Mouse (Mus musculus) megakaryocyte, embryonic 14.5 days (primary cell): ENCODE results near the gene Cysrt1. TPM values are rescaled to one million over a fixed set of nuclear protein-coding genes. Genes with fewer than 3 reads are reported as not detected.
A peak's percentile ranks its signal among the peaks of the same experiment; 100 is the strongest.

Source experiments
- H3K27me3 ChIP-seq: replicated peaks from 2 replicates; pipeline ENCODE3; 2012; ENCODE audit warnings: inconsistent platforms
- H3K36me3 ChIP-seq: replicated peaks from 2 replicates; pipeline ENCODE3; 2012; ENCODE audit warnings: low read length, inconsistent platforms, mixed read lengths
- H3K4me1 ChIP-seq: 2 replicates; pipeline ENCODE4 v1.6.1; 2012; ENCODE audit warnings: inconsistent platforms
- H3K4me3 ChIP-seq: replicated peaks from 2 replicates; pipeline ENCODE3; 2012; ENCODE audit warnings: moderate library complexity, mild to moderate bottlenecking, inconsistent platforms
- H3K9me3 ChIP-seq: 2 replicates; pipeline ENCODE4 v1.6.1; 2012; ENCODE audit warnings: inconsistent platforms
- FLI1 ChIP-seq: IDR thresholded peaks from 2 replicates; pipeline ENCODE4 v1.6.1; 2012; ENCODE audit warnings: low read length, inconsistent platforms, mixed read lengths
- GATA1 ChIP-seq: IDR thresholded peaks from 3 replicates; pipeline ENCODE4 v1.6.1; 2012; ENCODE audit warnings: mixed read lengths, low read length, inconsistent platforms, borderline replicate concordance
- polyA plus RNA-seq: library from polyadenylated mRNA; stranded (reverse); fragments of >175 nt; gene quantifications from 2 replicates; pipeline ENCODE4 v1.2.3, GENCODE M21; 2012; ENCODE audit warnings: low replicate concordance; ENCODE audit not compliant: insufficient read depth

Cysrt1 gene
- polyA plus RNA-seq, 1 experiment = not detected

DNA sequence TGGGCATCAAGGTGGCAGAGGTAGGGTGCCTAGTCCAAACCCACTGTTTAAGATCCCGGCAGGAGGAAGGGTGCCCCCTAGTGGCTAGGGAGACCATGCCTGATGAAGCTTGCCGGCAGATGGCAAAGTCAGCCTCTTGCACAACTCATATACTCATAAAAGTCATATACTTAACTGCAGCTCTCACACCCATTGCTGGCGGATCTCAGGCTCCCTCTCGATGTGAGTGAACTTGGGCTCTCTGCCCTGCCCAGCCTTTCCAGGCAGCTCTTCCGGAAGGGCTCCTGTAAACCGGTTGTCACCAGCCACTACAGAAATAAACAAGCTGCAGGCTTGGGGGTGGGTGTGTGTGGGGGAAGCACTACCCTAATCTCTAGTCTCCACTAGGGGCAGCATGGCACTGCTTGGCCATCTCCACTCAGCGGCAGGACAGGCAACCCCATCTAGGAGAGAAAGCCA lies 13.8 kb downstream of the Cysrt1 start:
- Histone ChIP-seq H3K4me3 (peak overlapping the region; percentile 90), H3K9me3 (no peaks in the 10 kb centered on the region), H3K36me3 (peaks cover 6% of the 10 kb centered on the region), H3K27me3 (peaks cover 30% of the 10 kb centered on the region), H3K4me1 (peaks cover 66% of the 10 kb centered on the region)
- no peak for TF ChIP-seq FLI1
- TF ChIP-seq GATA1 = no peak

DNA sequence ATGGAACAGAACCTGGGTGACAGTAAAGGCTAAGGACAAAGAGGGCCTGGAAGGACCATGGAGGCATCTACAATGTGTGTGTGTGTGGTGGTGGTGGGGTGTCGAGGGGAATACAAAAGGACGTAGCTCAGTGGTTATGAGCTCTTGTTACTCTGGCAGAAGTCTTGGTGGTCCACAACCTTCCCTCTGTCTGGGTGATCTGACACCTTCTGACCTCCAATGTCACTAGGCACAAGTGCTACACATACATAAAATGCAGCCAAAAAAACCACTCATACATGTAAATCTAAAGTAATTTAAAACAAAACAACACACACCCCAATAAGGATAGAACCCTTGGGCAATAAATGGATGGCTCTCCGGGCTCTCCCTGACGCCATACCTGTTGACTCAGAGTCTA lies 14.8 kb downstream of the Cysrt1 start:
- peaks cover 19% of the 10 kb centered on the region for H3K27me3 ChIP-seq
- H3K36me3 ChIP-seq = peaks cover 10% of the 10 kb centered on the region
- TF ChIP-seq FLI1 (no peak), GATA1 (no peak)
- H3K4me3 ChIP-seq = peak overlapping the region; percentile 90
- peaks cover 69% of the 10 kb centered on the region for H3K4me1 ChIP-seq
- no peaks in the 10 kb centered on the region for H3K9me3 ChIP-seq

DNA sequence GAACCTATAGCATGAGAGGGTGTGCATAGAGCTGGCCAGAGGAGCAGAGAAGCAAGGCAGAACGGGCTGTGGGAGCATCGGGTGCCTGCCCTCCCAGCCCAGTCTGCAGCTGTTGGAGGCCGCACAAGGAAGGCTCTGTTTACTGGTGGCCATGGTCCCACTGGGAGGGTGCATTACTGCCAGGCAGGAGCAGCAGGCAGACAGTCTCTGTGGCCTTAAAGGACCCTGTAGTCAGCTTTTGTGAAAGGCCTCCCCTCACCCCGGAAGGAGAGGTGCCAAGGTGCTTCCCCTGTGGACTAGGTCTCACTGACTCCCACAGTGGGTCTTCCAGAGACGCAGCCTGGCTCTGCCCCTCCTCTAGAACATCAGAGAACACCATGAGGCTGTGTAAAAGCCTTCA lies 15.4 kb downstream of the Cysrt1 start:
- Histone ChIP-seq H3K9me3 (no peaks in the 10 kb centered on the region), H3K4me3 (peak overlapping the region; percentile 76), H3K4me1 (peaks cover 72% of the 10 kb centered on the region), H3K36me3 (peaks cover 15% of the 10 kb centered on the region), H3K27me3 (peaks cover 15% of the 10 kb centered on the region)
- TF ChIP-seq GATA1 (no peak), FLI1 (no peak)

DNA sequence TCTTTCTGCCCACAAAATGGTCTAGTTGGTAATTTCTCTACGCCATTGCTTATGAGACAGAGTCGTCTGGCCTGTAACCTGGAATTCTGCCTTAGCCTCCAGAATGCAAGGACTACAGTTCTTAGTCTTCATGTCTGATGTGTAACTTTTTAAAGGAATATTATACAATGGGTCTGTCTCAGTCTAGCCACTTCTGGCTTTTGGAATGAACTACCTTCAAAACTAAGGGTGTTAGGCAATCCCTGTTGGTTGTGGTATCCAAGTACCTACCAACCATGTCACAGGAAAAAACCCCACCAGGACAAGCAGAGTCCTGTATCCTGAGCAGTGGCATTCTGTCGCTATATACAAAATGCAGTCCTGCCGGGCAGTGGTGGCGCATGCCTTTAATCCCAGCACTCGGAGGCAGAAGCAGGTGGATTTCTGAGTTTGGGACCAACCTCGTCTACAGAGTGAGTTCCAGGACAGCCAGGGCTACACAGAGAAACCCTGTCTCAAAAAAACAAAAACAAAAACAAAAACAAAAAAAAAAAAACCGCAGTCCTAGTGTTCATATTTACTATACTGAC lies 16.4 kb downstream of the Cysrt1 start:
- no peak for TF ChIP-seq FLI1
- TF ChIP-seq GATA1 = no peak
- Histone ChIP-seq H3K4me3 (peak overlapping the region; percentile 99), H3K9me3 (no peaks in the 10 kb centered on the region), H3K36me3 (peaks cover 24% of the 10 kb centered on the region), H3K4me1 (peaks cover 73% of the 10 kb centered on the region), H3K27me3 (peaks cover 6% of the 10 kb centered on the region)

DNA sequence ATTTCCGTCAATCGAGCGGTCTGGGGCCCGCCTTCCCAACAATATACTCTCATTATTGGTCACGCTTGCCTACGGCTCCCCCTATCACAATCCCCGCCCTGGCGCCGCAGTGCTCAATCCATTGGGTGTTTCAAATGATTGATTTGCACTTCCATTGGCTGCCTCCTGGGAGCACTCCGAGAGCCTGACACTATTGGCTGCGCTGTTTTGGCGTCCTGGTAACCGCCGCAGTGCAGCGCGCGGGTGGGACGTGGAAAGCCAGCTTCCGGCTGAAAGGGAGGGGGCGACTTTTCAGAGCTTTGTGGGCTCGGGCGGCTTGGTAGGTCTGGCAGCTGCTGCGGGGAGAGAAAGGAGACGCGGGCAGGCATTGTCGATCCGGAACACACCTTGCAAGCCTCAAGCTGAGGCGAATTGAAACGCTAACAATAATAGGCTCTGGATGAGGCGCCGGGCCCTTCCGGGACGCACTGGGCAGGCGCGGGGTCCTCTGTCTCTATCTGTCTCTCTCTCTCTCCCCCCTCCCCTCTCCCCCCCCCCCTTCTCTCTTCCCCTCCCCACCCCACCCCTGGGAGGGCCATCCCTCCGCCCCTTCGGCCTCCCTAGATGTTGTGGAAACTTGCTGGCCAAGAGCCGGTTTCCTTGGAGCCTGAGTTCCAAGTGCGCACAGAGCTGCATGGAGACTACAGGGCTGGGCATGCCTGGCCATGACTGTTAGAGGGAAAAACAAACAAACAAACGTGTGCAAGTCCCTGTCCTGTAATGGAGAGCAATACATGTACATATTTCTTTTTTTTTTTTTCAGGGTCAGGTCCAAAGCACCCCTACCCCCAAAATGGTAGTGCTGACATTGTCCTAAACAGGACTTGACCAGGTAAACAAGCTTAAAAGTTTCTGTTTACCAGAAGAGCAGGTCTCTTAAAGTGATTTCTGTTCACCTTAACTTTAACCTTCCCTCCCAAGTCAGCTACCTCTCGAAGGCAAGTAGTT lies 17.2 kb downstream of the Cysrt1 start:
- Histone ChIP-seq H3K4me1 (peaks cover 80% of the 10 kb centered on the region), H3K4me3 (peak overlapping the region; percentile 99), H3K27me3 (no peaks in the 10 kb centered on the region), H3K9me3 (no peaks in the 10 kb centered on the region), H3K36me3 (peaks cover 24% of the 10 kb centered on the region)
- TF ChIP-seq GATA1 (no peak), FLI1 (no peak)

DNA sequence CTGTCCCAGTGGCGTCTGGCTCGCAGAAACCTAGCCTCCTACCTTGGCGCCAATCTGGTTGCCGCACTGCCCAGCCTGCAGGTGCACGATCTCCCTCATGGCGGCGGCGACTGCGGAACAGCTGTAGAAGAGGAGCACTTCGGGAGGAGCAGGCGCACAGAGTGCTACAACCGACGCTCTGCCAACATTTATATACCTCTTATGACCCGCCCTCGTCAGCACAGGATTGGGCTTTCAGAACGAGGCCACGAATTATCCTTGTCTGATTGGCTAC lies 17.8 kb downstream of the Cysrt1 start, which contains the start of gene Tubb4b:
Gene Tubb4b, minus strand, starts transcription at position 211 of the 274 bp plus-strand sequence.
- Histone ChIP-seq H3K4me1 (peaks cover 81% of the 10 kb centered on the region), H3K4me3 (peak within 1 kb of the TSS; percentile 99), H3K27me3 (no peaks in the 10 kb centered on the region), H3K36me3 (peaks cover 24% of the 10 kb centered on the region), H3K9me3 (no peaks in the 10 kb centered on the region)
- no peak for TF ChIP-seq FLI1
- TF ChIP-seq GATA1 = no peak

DNA sequence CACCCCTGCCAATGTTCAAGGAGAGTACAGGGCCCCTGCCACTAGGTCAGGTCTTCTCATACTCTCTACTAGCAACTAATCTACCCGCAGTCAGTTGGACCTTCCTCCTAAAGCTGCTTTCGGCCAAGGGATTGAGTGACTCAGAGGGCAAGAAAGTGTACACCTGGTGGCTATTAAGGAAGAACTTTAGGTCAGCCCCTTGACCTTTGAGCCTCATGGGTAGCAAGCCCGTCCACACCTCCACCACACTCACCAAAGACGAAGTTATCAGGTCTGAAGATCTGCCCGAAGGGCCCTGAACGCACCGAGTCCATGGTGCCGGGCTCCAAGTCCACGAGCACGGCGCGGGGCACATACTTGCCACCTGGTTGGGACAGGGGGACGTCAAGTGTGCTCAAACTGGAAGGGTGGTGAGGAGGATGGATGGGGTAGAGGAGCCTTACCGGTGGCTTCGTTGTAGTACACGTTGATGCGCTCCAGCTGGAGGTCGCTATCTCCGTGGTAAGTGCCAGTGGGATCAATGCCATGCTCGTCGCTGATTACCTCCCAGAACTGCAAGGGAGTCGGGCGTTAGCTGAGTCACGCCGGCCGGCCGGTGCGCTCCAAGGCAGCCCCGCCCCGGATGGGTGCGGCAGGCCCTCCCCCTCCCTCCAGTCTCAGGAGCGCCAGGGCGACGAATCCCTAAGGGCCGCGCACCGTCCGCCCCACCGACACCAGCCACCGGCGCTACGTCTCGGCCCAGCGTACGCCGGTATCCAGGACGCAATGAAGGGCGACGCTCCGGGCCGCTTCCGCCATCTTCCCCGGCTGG lies 18.4 kb downstream of the Cysrt1 start:
- TF ChIP-seq GATA1 (0 out of 3 replicates have a peak, but pooled peaks have one; percentile 10), FLI1 (no peak; the same call in 1 of the 2 replicates)

DNA sequence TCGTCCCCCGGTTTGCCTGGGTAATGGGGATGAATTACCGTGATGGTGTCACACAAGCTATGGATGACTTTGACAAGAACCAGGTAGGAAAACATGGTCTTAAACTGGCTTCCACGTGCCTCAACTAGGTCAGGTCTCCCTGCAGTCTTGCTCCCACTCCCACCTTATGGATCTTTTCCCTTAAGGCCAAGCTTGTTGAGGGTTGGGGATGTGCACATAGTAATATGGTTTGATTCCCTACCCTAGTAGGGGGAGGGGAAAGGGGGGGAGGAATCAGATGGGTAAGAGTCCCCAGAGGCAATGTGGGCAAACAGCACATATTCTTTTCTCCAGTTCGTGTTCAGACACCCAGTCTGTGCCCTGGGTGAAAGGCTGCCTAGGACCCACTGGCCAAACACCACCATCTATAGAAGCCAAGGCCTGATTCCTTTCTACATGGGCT lies 20.9 kb downstream of the Cysrt1 start:
- Histone ChIP-seq H3K36me3 (peaks cover 24% of the 10 kb centered on the region), H3K4me3 (peak overlapping the region; percentile 47), H3K4me1 (peaks cover 58% of the 10 kb centered on the region), H3K27me3 (peaks cover 5% of the 10 kb centered on the region), H3K9me3 (0 out of 2 replicates have a peak, but pooled peaks cover 4% of the 10 kb centered on the region)
- TF ChIP-seq GATA1 (no peak), FLI1 (no peak)

More for the DNA sequence above, 18.4 kb downstream of the Cysrt1 start:
- peaks cover 24% of the 10 kb centered on the region for H3K36me3 ChIP-seq
- H3K27me3 ChIP-seq = no peaks in the 10 kb centered on the region
- H3K9me3 ChIP-seq = 0 out of 2 replicates have a peak, but pooled peaks cover under 1% of the 10 kb centered on the region
- H3K4me3 ChIP-seq = peak overlapping the region; percentile 99
- H3K4me1 ChIP-seq = peaks cover 75% of the 10 kb centered on the region

DNA sequence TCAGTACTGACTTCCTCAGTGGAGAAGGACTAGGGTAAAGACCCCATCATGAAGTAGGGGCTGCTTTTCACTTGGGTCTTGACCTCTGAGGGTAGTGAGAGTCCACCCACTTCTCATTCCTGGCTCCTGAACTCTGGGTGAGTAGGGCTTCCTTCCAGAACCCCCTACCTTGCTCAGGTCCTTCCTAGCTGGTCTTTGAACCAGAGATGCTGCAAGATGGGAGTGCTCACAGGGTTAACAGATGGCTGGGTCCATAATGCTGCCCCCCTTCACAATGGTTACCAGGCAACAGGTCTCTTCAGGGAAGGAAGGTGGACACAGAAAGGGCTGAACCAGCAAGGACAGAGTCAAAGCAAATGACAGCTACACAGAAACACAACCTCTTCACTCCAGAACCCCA lies 23.8 kb downstream of the Cysrt1 start, which contains the start of gene Fam166a:
Gene Fam166a, plus strand, starts transcription at position 301 of the 400 bp plus-strand sequence.
- Histone ChIP-seq H3K4me1 (peaks cover 66% of the 10 kb centered on the region), H3K9me3 (0 out of 2 replicates have a peak, but pooled peaks cover 4% of the 10 kb centered on the region), H3K4me3 (no peak within 1 kb of the TSS), H3K27me3 (peaks cover 6% of the 10 kb centered on the region), H3K36me3 (peaks cover 18% of the 10 kb centered on the region)
- TF ChIP-seq GATA1 (no peak), FLI1 (no peak)
